22 mouse cellular contexts compared by ENCODE assay signal in genomic region chr5:45286454-45286853, GRCm38 (mm10).
"Had no signal": no experiment of that assay in that cellular context is flagged by ENCODE, and none has a peak within 500 bp of the region (broad histone marks: within the 10 kb centered on the region; RNA-seq: fewer than 3 reads in every experiment).

No protein-coding gene starts in this region.

- DNase-seq: forebrain, postnatal 0 days; gastrocnemius, postnatal 14 days; gastrocnemius, postnatal 36 days; heart, adult 18-20 months; heart, postnatal 10 days; kidney, adult 18-20 months; kidney, adult 9 months; kidney, postnatal 14 days; kidney, postnatal 36 days; layer of hippocampus, adult 9-11 months; layer of hippocampus, postnatal 36 days; left cerebral cortex, postnatal 4 days had no signal

- H3K36me3 ChIP-seq: heart, embryonic 10.5 days; heart, embryonic 12.5 days; hindbrain, embryonic 13.5 days; hindbrain, embryonic 15.5 days; kidney, embryonic 15.5 days; limb, embryonic 13.5 days; limb, embryonic 15.5 days; liver, embryonic 12.5 days had no signal

- H3K27ac ChIP-seq: heart, embryonic 10.5 days; hindbrain, embryonic 13.5 days; hindbrain, embryonic 15.5 days; hindbrain, postnatal 0 days; kidney, postnatal 0 days; limb, embryonic 13.5 days; limb, embryonic 15.5 days; liver, embryonic 12.5 days had no signal

- H3K4me1 ChIP-seq: heart, embryonic 12.5 days had no signal

- H3K4me3 ChIP-seq: heart, embryonic 10.5 days; heart, embryonic 12.5 days; hindbrain, embryonic 13.5 days; hindbrain, embryonic 15.5 days; kidney, embryonic 15.5 days; limb, embryonic 13.5 days; limb, embryonic 15.5 days; liver, embryonic 12.5 days had no signal

- H3K27me3 ChIP-seq: heart, embryonic 12.5 days; hindbrain, embryonic 13.5 days; hindbrain, embryonic 15.5 days; kidney, embryonic 15.5 days; limb, embryonic 13.5 days; limb, embryonic 15.5 days; liver, embryonic 12.5 days had no signal
